Mouse (Mus musculus) kidney, adult 2 months (tissue): Measurements from ENCODE around the gene Clic1. TPM values are rescaled to one million over a fixed set of nuclear protein-coding genes. Genes with fewer than 3 reads are reported as not detected.

Source experiments
- DNase-seq: peaks from one replicate; pipeline ENCODE4 v3.0.0; 2021
- H3K27ac ChIP-seq: fragments of 200-500 bp; 2 replicates; pipeline ENCODE4 v1.5.1; 2012; ENCODE audit warnings: low read depth, low read length, control low read depth, inconsistent platforms; ENCODE audit not compliant: insufficient read depth
- H3K27me3 ChIP-seq: fragments of 200-500 bp; replicated peaks from 2 replicates; pipeline ENCODE4 v1.6.1; 2012; ENCODE audit warnings: mild to moderate bottlenecking, moderate library complexity, low read length, inconsistent platforms; ENCODE audit not compliant: control insufficient read depth, insufficient read depth
- H3K36me3 ChIP-seq: fragments of 200-500 bp; 2 replicates; pipeline ENCODE4 v1.6.1; 2012; ENCODE audit warnings: mild to moderate bottlenecking, moderate library complexity, low read length, inconsistent platforms; ENCODE audit not compliant: control insufficient read depth, insufficient read depth
- H3K4me1 ChIP-seq: fragments of 200-500 bp; 2 replicates; pipeline ENCODE4 v1.6.1; 2011; ENCODE audit warnings: low read length; ENCODE audit not compliant: control insufficient read depth, insufficient read depth
- H3K4me3 ChIP-seq: fragments of 200-500 bp; 2 replicates; pipeline ENCODE4 v1.5.1; 2011; ENCODE audit warnings: mild to moderate bottlenecking, low read depth, low read length, control low read depth; ENCODE audit not compliant: insufficient read depth
- CTCF ChIP-seq: fragments of 200-500 bp; conservative IDR thresholded peaks from 2 replicates; pipeline ENCODE4 v1.5.1; 2011; ENCODE audit warnings: low read depth, mild to moderate bottlenecking, control low read depth, low read length, moderate library complexity, mixed read lengths; ENCODE audit not compliant: insufficient read depth, insufficient read length
- POLR2A ChIP-seq: fragments of 200-500 bp; IDR thresholded peaks from one replicate; pipeline ENCODE4 v1.6.1; 2011; ENCODE audit warnings: low read depth, low read length, control low read depth
- WGBS: fragments of 180-500 bp; shearing (Covaris S2); methylation state at CpG from one replicate; pipeline ENCODE4 v1.1.7; 2018; 5-methylcytosine and 5-hydroxymethylcytosine counted together
- polyA plus RNA-seq: library from polyadenylated mRNA; depleted of rRNA; stranded (reverse); fragments of >200 nt; gene quantifications from 2 replicates; pipeline ENCODE4 v1.2.3, GENCODE M21; 2012; rRNA removed

Gene Clic1
- 105 and 117 TPM in 2 replicates for polyA plus RNA-seq

- peak; percentile 58 for DNase-seq
- Histone ChIP-seq H3K27ac (peak within 1 kb of the TSS; percentile 85), H3K4me1 (peaks cover 15% of the 10 kb centered on the region), H3K27me3 (no peaks in the 10 kb centered on the region), H3K36me3 (peaks cover 3% of the 10 kb centered on the region; the same call in 1 of the 2 replicates), H3K4me3 (peak within 1 kb of the TSS; percentile 73)
- 5% methylated on average over 11 of the region's 11 CpGs for WGBS
- no peak for TF ChIP-seq CTCF
- TF ChIP-seq POLR2A, result peak; percentile 43
These were observed at the start of gene Clic1 for GRCm38 (mm10) chr17:35049561-35050016. Clic1 (plus strand) TSS chr17:35049966.

DNA sequence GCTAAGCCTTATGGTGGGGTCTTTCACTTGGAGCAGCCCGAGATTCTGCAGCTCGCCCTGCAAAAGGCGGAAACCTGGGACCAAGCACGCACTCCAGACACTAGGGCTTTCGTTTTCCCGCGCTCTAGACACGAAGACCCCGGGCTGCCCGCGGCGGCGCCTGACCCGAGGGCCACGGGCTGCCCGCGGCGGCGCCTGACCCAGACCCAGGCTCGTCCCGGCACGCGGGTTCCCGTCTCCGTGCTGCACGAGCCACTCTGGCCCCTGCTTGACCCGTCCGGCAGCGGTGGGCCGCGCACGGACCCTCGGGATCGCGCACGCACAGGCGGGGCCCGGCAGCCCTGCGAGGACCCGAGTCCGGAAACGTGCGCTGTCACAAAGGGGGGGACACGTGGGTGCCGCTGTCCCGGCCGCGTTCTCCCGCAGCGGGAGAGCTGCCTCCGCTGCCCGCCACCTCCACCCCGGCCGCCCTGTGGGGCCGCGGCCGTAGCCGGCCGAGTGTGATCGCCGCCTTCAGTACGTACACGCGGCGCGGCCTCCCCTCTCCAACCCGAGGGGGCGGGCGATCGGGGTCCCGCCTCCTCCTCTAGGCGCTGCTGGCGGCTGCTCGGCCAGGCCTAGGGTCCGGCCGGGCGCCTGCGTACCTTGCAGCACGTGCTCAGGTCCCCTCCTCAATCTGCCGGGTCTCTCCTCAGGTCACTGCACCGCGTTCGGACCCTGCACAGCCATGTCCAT lies 48.9 kb upstream of the Clic1 start, which contains the start of gene Vars:
TSS of gene Vars (plus strand) at position 271 of the 735 bp plus-strand sequence.
- under 1% methylated on average over 82 of the region's 83 CpGs for WGBS
- Histone ChIP-seq H3K36me3 (no peaks in the 10 kb centered on the region), H3K4me3 (peak within 1 kb of the TSS; percentile 79), H3K4me1 (no peaks in the 10 kb centered on the region), H3K27ac (peak within 1 kb of the TSS; percentile 98), H3K27me3 (no peaks in the 10 kb centered on the region)
- DNase-seq, result peak; percentile 91
- TF ChIP-seq CTCF (no peak), POLR2A (no peak)

GRCm38 (mm10) chr17:35001452-35002152 lies 48.2 kb upstream of the Clic1 start:
- DNase-seq, result peak; percentile 30
- no peaks in the 10 kb centered on the region for H3K27me3 ChIP-seq
- no peaks in the 10 kb centered on the region for H3K36me3 ChIP-seq

GRCm38 (mm10) chr17:35002153-35002865 lies 47.5 kb upstream of the Clic1 start:
- no peaks in the 10 kb centered on the region for H3K4me1 ChIP-seq
- 20% methylated on average over 12 of the region's 12 CpGs for WGBS
- H3K36me3 ChIP-seq, result no peaks in the 10 kb centered on the region
- TF ChIP-seq CTCF (no peak), POLR2A (no peak)
- no peak for DNase-seq
- H3K27me3 ChIP-seq, result no peaks in the 10 kb centered on the region
- H3K27ac ChIP-seq, result no peak overlapping the region
- H3K4me3 ChIP-seq, result peak overlapping the region; percentile 79

More at GRCm38 (mm10) chr17:35001452-35002152, 48.2 kb upstream of the Clic1 start:
- Histone ChIP-seq H3K4me1 (no peaks in the 10 kb centered on the region), H3K27ac (peak overlapping the region; percentile 6), H3K4me3 (peak overlapping the region; percentile 79)
- WGBS, result under 1% methylated on average over 35 of the region's 35 CpGs
- no peak for TF ChIP-seq CTCF
- TF ChIP-seq POLR2A, result no peak

GRCm38 (mm10) chr17:35003022-35003838 lies 46.5 kb upstream of the Clic1 start:
- DNase-seq, result no peak
- WGBS, result 60% methylated on average over 9 of the region's 9 CpGs
- no peak overlapping the region for H3K27ac ChIP-seq
- no peaks in the 10 kb centered on the region for H3K36me3 ChIP-seq
- H3K4me1 ChIP-seq, result no peaks in the 10 kb centered on the region
- H3K27me3 ChIP-seq, result no peaks in the 10 kb centered on the region
- no peak overlapping the region for H3K4me3 ChIP-seq
- no peak for TF ChIP-seq CTCF
- TF ChIP-seq POLR2A, result no peak

DNA sequence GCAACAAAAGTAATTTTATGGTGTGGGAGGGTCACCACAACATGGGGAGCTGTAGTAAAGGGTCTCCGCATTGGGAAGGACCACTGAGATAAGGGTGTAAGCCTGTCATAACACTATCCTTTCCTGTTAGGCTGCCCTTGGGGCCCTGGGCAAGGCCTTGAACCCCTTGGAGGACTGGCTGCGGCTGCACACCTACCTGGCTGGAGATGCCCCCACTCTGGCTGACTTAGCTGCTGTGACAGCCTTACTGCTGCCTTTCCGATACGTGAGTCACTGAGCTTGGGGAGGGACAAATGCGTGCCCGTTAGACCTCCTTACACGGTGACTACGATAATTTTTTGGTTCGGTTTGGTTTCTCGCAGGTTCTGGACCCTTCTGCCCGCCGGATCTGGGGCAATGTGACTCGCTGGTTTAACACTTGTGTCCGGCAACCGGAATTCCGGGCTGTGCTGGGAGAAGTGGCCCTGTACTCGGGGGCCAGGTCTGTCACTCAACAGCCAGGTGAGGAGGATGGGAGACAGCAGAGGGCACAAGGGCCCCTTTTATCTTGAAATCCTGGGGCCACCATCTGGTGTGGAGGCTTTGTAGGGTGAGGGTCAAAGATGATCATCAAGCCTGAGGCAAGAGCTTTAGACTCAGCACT lies 45.6 kb upstream of the Clic1 start:
- 96% methylated on average over 17 of the region's 17 CpGs for WGBS
- no peak overlapping the region for H3K27ac ChIP-seq
- H3K27me3 ChIP-seq, result no peaks in the 10 kb centered on the region
- H3K36me3 ChIP-seq, result no peaks in the 10 kb centered on the region
- no peak for TF ChIP-seq POLR2A
- no peak for TF ChIP-seq CTCF
- H3K4me3 ChIP-seq, result no peak overlapping the region
- no peak for DNase-seq
- H3K4me1 ChIP-seq, result no peaks in the 10 kb centered on the region
